Mouse (Mus musculus): Measurements from ENCODE around the gene Bcl3.
"Not testable (repeated sequence)": the region's sequence is repeated elsewhere in the genome, so short reads cannot be mapped to it uniquely, and the experiment has no call there.

Bcl3 gene

DNA sequence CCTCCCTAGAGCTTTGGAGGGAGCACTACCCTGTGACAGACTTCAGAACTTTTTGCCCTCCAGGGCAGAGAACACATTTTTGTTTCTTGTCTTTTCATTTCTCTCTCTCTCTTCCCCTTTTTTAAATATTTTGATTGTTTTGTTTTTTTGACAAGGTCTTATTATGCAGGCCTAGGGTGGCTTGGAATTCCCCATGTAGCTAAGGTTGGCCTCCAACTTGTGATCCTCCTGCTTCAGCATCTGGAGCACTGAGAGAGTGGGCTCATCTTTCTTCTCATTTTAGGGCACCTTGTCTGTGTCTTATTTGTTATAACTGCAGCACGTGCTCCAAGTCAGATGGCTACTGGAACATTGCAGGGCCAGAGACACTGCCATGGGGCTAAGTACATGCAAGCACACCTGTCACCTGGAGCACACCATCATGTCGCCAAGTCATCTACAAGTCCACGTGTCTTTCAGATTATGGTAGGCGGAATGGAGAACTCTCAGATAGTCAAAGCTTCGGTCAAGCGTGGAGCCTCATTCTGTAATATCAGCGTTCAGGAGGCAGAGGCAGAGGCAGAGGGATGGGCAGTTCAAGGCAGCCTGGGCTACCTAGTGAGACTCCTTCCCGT lies 16.1 kb downstream of the Bcl3 start:
- no peak for DNase-seq (ENCODE audit: low read depth, low spot score)

DNA sequence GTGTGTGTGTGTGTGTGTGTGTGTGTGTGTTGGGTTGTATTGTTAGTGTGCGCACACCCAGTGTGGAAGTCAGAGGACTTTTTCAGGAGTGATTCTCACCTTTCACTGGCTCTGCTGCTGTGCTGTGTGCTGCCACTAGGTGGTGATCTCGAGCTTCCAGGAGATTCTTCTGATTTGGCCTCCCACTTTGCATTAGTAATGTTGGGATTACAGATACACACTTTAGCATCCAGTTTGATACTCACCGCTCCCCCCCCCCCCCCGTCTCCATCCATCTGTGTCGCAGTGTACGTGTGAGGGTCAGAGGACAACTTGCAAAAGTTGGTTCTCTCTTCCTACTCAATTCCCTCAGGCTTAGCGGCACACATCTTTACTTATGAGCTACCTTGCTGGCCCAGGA lies 19.6 kb downstream of the Bcl3 start:
- DNase-seq (ENCODE audit: low read depth, low spot score) = no peak

DNA sequence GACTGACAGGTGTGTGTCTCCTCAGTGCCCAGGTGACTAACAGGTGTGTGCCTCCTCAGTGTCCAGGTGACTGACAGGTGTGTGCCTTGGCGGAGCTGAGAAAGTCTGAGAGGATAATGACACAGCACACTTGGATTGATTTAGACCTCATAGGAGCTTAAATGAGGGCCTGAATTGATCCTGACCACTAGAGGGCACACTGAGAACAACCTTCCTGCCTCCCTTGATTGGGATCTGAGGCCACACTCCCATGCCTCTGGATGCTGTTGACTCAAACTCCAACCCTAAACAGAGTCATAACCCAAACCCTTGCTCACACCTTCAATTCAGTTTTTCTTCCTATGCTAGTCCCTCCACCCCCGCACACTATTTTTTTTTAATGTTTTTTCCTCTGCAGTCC lies 21.8 kb downstream of the Bcl3 start:
- DNase-seq (ENCODE audit: low read depth, low spot score) = no peak

DNA sequence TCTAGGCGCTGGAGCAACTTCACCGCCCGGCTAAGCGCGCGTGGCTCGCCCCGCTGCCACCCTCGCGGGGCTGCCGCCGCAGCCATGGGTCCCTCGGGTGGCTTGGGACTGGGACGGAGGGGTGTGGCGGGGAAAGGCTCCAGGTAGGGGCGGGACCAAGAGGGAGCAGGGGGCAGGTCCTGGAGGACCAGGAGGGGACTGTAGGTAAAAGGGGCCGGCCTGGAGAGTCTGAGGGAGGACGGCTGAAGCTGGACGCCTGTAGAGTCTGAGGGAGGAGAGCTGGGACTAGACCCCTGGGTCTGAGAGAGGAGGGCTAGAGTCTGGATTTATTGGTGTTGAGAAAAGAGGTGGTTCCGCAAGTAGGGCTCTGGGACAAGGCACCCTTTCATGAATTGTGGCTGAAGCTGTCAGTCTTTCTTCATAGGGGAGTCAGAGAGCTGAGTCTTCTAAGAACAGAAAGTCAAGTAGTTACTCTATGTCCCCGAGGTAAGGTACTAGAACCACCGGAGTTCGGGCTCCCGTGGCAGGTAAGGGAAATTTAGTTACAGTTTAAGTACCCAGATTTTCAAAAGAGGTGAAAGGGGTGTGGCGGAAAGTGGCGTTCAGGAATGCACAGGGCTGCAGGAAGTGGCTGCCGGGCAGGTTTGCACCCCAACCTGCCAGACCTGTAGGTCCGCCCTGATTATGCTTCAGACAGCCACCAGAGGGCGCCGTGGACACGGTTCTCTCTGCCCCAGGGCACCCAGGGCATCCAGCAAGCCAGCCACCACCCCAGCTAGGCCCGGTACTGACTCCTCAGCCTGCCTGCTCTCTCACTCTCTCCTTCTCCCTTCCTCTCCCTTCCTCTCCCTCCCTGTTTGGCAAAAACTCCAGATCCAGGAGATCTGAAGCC lies 25.6 kb downstream of the Bcl3 start, which contains the start of gene Cblc:
TSS of gene Cblc (minus strand) at position 113 of the 892 bp plus-strand sequence.
- peak; percentile 67 for DNase-seq (ENCODE audit: low read depth, low spot score)

DNA sequence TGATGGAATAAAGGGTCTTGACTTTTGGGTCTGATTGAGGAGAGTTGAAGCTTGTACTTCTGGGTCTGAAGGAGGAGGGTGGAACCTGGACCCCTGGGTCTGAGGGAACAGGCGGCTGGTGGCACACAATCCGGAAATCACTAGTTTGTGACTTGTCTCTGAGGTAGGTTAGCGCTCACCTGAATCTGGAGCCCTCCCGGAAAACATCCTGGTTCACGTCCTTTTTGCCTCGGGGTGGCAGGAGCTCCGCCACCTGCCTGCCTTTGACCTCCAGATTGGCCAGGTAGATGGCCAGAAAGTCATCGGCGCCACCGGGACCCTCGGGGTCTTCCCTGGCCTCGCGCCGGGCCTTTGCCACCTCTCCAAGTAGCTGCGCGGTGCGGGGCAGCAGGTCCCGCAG lies 26.3 kb downstream of the Bcl3 start:
- DNase-seq (ENCODE audit: low read depth, low spot score) = no peak

DNA sequence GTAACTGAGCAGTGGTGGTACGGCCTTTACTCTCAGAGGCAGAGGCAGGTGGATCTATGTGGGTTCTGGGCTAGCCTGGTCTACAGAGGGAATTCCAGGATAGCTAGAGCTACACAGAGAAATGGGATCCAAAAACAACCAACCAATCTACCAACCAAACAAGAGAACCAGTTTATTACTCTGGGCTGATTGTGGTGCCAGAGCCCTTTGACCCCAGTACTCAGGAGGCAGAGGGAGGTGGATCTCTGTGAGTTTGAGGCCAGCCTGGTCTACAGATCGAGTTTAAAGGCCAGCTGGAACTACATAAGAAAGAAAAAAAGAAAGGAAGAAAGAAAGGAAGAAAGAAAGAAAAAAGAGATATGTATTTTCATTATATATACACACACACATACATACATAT lies 27.3 kb downstream of the Bcl3 start:
- DNase-seq (ENCODE audit: low read depth, low spot score) = no peak

DNA sequence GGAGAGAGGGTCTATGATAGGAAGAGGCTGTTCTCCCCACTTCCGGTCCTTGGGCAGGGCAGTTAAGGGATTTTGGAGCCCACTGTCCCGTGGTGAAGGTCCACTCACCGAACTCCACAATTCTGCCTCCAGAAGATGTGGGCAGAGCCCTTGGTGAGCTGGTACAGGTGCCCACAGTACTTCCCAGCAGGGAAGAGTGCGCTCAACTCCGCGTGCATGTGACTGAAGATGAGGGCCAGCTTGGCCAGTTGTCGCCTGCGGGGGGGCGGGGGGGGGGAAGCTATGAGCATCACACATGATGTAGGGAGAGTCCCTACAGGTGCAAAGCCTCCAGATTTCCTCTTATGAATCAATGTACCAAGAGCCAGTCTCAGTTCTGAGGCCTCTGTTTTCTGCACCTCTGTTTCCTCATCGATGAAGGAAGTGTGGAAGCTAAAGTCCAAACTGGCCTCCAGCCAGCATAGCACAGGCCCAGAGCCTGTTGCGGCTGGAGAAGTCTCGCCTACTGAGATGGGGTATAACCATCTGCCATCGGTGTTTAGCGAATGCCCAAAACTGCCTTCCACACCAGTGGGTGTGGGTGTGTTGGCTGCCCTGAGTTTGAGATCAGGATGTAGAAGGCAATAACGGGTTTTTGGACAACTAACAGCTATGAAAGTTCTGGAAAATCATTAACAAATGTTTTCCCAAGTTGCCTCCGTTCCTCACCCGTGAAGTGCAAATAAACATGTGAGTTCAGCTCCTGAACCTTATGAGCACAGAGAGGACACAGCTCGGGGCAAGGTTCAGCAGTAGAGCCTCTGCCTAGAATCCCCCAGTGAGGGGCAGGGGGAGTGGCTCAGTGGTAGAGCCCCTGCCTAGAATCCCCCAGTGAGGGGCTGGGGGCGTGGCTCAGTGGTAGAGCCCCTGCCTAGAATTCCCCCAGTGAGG lies 29.6 kb downstream of the Bcl3 start:
- no peak for DNase-seq (ENCODE audit: low read depth, low spot score)

DNA sequence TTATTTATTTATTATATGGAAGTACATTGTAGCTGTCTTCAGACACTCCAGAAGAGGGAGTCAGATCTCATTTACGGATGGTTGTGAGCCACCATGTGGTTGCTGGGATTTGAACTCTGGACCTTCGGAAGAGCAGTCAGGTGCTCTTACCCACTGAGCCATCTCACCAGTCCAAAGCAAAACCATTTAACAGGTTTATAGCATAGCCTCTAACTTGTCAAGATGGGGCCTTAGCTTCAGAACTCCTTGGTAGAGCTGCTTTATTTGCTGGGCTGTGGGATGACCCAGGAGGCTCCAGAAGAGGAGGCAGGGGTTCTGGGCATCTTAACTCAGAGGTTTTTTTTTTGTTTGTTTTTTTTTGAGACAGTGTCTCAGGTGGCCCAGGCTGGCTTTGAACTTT lies 31.1 kb downstream of the Bcl3 start:
- DNase-seq (ENCODE audit: low read depth, low spot score) = not testable (repeated sequence)

DNA sequence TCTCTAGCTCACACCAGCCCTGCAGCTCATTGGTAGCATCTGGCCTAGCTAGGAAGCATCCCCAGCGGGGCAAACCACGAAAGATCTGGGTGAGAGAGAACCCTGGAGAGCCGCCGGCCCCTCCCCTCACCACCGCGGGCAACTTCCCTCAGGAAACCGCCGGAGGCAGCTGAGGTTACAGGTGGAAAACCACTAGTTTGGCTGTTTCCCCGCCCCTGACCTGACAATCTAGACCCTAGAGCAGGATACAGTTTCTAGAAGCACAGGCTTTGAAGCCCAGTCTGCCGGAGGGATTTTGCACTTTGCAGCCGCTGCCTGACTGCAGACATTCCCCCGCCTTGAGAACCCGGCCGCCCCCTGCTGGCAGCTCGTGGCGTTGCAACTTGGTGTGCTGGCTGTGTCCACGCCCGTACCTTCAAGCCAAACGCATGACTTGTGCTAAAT lies 32.6 kb downstream of the Bcl3 start:
- peak; percentile 79 for DNase-seq (ENCODE audit: low read depth, low spot score)

DNA sequence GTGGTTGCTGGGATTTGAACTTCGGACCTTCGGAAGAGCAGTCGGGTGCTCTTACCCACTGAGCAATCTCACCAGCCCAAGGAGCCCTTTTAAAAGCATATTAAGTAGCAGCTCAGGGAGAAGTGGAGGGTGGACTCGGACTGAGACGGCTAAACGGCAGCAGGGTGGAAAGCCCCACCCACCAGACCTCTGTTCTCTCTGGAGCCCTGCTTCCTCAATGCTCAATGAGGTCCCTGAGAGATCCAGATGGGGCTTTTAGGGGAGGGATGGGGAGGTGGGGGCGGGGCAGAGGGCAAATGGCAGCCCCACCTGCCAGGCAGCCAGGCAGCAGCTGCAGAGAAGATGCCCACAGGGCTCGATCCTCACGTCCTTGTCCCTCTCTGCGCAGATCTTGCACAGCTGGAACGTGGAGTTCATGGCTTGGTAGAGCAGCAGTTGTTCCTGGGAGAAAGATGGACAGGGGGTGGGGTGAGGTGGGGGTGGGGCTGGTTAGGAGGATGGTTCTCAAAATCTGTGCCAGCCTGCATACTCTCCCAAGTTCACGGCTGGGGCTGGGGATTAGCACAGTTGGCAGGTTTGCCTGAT lies 36.6 kb downstream of the Bcl3 start:
- no peak for DNase-seq (ENCODE audit: low read depth, low spot score)

DNA sequence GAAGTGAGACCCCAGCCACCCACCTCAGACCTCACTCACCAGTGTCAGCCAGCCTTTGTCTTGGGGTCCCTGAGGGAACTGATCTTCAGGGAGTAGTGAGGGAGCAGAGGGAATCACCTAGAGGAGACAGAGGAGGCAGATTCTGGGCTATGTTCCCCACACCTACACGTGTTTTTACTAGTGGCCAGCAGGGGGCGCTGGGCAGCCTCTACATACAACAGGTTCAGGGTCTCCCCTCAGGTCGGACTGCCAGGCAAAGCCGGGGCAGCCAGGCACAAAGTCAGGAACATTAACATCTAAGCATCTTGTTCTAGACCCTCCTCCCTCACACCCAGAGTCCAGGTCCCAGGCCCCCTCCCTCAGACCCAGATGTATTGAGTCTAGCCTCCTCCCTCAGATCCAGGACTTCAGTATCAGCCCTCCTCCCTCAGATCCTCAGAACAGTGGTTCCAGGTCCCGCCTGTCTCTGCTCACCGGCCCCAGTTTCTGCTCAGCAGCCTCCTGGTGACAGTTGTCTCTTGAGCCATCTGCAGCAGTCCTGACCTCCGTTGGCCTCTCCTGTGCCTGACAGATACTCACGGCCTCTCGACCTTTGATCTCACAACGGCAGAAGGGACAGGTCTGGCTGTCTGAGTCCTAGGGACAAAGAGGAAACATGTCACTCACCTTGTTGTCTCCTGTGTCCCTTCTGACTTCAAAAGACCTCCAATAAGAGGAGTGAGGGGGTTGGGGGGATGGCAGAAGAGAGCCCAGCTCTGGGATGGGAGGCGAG lies 37.6 kb downstream of the Bcl3 start:
- DNase-seq (ENCODE audit: low read depth, low spot score) = no peak

DNA sequence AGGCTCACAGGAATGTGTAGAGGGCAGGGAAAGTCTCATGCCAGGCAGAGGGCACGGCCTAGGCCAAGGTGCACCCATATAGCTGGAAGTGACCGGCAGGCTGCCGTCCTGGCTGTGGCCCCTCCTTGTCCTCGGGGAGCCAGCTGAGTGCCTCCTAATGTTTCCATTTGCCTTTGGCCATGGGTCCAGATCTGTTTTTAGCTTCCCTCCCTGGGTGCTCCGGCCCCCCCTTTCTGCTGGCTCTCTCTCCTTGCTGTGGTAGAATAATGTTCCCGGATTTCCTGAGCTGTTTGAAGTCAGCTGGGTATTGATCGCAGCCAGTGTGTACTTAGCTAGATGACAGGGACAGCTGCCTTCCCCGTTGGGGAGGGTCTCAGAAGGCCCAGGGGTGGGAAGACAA lies 38.9 kb downstream of the Bcl3 start:
- peak; percentile 86 for DNase-seq (ENCODE audit: low read depth, low spot score)

DNA sequence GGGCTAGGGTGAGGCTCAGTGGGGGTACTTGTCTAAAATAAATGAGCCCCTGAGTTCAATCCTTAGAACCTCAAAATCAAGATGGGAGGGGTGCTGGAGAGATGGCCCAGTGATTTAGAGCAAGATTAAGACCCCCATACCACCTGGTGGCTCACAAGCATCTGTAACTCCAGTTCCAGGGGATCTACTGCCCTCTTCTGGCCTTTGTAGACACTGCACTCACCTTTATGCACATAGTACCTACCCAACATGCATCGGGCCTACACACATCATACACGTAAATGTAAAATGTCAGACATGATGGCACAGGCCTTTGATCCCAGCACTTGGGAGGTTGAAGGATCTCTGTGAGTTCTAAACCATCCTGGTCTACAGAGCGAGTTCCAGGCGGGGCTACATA lies 39.9 kb downstream of the Bcl3 start:
- no peak for DNase-seq (ENCODE audit: low read depth, low spot score)

DNA sequence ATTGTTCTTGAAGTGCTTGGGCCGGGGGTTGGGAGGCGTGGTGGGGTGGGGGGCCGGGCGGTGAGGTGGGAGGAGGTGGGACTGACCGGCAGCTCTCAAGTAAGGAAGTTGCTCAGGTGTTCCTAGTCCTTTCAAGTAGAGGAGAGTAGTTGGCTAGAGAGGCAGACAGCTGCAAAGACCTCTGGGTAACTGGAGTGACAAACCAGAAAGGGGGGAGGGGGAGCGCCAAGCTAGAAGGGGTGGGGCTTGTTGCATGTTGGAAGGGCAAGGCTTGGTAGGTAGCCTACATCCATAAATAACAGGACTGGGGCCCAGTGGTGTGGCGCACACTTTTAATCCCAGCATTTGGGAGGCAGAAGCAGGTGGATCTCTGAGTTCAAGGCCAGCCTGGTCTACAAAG lies 40.8 kb downstream of the Bcl3 start:
- DNase-seq (ENCODE audit: low read depth, low spot score) = no peak

DNA sequence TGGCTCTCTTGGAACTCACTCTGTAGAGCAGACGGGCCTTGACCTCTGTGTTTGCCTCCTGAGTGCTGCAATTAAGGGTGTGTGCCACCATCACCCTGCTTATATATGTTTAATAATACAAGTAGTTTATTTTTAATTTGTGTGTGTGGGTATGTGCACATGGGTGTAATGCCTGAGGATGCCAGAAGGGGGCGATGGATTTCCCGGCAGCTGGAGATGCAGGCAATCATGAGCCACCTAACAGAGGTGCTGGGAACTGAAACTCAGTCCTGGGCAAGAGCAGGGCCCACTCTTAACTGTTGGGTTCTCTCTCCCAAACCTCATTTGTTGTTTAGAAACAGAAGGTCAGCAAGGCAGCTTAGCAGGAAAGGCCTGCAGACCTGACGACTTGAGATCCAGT lies 42.7 kb downstream of the Bcl3 start:
- no peak for DNase-seq (ENCODE audit: low read depth, low spot score)

DNA sequence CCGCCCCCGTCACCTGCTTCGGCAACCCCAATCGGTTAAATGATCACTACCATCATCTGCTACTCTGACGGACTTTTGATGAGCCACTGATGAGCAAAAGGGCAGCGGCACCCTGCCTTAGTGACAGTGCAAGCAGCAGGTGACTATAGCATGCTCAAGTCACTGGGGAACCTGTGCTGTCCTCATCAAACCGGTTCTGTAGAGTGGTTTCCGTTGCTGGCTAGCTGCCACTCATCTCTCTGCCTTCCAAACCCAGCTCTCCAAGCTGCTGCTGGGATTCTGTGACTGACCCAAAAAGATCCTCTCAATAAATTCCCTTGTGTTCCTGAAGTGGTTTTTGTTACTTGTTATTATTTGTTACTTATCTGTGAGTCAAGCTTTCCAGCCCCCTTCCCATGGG lies 43.9 kb downstream of the Bcl3 start:
- no peak for DNase-seq (ENCODE audit: low read depth, low spot score)

DNA sequence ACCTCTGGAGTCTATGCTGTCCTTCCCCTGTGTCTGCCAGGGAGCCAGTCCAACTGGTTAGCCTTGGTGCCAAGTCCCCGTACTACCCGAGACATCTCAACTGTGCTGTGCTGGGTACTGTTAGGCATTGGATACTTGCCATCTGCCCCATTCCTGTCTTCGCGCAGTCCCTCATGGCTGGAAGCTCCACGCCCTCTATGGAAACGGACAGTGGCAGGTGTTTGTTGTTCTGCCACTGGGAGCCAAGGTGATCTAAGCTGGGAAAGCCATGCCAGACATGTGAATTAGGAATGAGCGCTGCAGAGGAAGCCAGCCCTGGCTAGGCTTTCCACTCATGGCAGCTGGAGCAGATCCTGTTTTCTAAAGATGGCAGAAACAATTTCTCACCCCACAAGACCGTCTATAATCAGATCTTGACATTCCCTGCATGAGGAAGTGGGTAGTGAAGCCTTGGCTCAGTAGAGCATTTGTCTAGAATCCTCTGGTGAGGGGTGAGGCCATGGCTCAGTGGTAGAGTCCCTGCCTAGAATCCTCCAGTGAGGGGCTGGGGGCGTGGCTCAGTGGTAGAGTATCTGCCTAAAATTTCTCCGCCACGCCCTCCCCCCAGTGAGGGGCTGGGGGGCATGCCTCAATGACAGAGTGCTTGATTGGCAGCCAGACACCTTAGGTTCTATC lies 45.4 kb downstream of the Bcl3 start:
- peak; percentile 95 for DNase-seq (ENCODE audit: low read depth, low spot score)

DNA sequence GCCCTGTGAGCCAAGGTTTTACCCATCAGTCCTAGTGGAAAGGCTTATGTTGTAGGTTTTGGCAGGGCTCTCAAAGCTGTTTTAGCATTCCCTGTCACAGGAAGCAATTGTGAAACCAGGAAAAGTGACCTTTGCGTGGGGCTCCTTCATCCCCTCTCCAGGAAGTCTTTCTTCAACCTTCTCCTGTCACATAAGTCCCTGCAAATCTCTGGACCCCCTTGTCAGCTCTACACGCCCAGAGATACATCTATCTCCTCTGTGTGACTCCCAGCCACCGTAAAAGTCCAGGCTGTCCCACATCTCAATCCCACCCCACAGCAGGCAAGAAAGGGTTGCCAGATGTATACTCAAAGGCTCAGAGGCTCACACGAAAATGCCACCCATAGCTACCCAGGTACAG lies 50.9 kb downstream of the Bcl3 start:
- no peak for DNase-seq (ENCODE audit: low read depth, low spot score)

DNA sequence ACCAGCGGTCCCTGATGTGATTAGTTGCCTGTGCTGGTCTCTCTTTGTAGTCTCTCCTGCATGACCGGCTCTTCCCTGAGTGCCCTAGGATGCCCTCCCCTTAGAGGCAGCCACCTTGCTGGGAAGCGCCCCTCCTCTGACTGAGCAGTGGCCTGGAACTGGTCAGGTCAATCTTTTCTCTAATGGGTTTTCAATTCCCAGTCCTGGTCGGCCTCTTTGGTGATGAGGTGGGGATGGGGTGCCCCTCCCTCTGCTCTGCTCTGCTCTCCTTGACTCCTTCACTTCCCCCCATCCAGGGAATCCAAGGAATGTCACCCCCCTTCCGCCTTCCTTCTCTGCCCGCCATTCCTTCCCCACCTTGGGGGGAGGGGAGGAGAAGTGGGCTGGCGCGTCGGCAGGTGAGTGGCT lies 51.6 kb downstream of the Bcl3 start, which contains the start of gene Bcam:
TSS of gene Bcam (minus strand) at position 33 of the 408 bp plus-strand sequence.
- no peak for DNase-seq (ENCODE audit: low read depth, low spot score)

DNA sequence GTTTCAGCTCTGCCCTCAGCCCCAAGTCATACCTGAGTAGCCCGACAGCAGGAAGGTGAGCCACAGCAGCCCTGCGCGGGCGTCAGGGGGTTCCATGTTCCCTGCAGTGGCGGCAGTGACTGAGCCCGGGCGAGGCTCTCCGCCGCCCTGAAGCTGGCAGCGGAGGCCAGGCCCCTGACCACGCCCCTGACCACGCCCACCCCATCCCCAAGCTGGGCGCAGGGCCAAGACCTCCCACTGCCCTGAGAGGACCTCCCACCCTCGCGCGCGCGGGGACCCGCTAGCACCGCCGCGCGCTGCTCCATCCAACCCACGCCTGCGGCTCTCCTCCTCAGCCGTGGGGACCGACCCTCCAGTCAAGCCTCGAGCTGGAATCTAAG lies 52.2 kb downstream of the Bcl3 start:
- no peak for DNase-seq (ENCODE audit: low read depth, low spot score)
